Comparison of ENCODE assay signal across 17 mouse cellular contexts in the genomic region with DNA sequence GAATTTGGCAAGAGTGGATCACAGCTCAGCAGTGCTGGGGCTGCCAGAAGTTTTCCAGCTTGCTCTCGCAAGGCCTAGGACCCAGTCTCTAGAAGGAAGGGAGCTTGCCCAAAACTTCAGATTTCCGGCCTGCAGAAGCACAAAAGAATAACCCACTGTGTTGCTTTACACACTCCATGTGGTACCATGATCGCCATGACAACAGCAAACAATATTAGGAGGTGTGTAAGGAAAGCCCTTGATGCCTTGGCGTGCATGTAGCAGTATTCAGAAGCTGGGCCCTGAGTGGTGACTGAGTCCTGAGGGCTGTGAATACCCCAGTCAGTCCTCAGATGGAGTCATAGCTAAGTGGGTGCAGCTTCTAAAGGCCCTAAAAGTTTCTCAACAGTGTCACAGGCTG.
"Had no signal": no experiment of that assay in that cellular context is flagged by ENCODE, and none has a peak within 500 bp of the region (broad histone marks: within the 10 kb centered on the region; RNA-seq: fewer than 3 reads in every experiment).

No protein-coding gene starts in this region.

- H3K4me1 ChIP-seq: liver, embryonic 13.5 days had no signal

- DNase-seq: kidney, adult 2 months; kidney, postnatal 25 days; layer of hippocampus, adult 9-11 months; liver, embryonic 13.5 days; lung, adult 2 months; lung, postnatal 10 days; thymus, adult 2 months; thymus, postnatal 14 days; thymus, postnatal 4 days had no signal

- H3K9me3 ChIP-seq: liver, embryonic 13.5 days; midbrain, embryonic 12.5 days; neural tube, embryonic 13.5 days had no signal

- H3K27me3 ChIP-seq: liver, embryonic 13.5 days; midbrain, embryonic 12.5 days; neural tube, embryonic 13.5 days had no signal

- H3K36me3 ChIP-seq: liver, embryonic 13.5 days; midbrain, embryonic 12.5 days; neural tube, embryonic 13.5 days had no signal

- H3K9ac ChIP-seq: liver, embryonic 13.5 days; midbrain, embryonic 12.5 days; neural tube, embryonic 13.5 days had no signal

- H3K4me3 ChIP-seq: layer of hippocampus, adult 2 months; left cerebral cortex, adult 2 months; liver, embryonic 13.5 days; midbrain, embryonic 12.5 days; myocyte; neural tube, embryonic 13.5 days had no signal

- H3K27ac ChIP-seq: kidney, postnatal 0 days; layer of hippocampus, adult 2 months; left cerebral cortex, adult 2 months; liver, embryonic 13.5 days; macrophage; midbrain, embryonic 12.5 days; neural tube, embryonic 13.5 days; stomach, postnatal 0 days had no signal

- H3K4me2 ChIP-seq: liver, embryonic 13.5 days; midbrain, embryonic 12.5 days; neural tube, embryonic 13.5 days had no signal
